Comparison of ENCODE assay signal across 30 mouse cellular contexts in genomic region chr5:53286406-53286805, GRCm38 (mm10).
"Had no signal": no experiment of that assay in that cellular context is flagged by ENCODE, and none has a peak within 500 bp of the region (broad histone marks: within the 10 kb centered on the region; RNA-seq: fewer than 3 reads in every experiment).

No protein-coding gene starts in this region.

- H3K27me3 ChIP-seq: limb, embryonic 12.5 days; limb, embryonic 13.5 days; limb, embryonic 15.5 days; liver, embryonic 12.5 days; liver, embryonic 13.5 days; liver, embryonic 15.5 days; lung, embryonic 15.5 days; midbrain, embryonic 12.5 days; midbrain, embryonic 13.5 days; midbrain, embryonic 15.5 days had no signal

- H3K4me3 ChIP-seq: limb, embryonic 10.5 days; limb, embryonic 12.5 days; limb, embryonic 13.5 days; limb, embryonic 15.5 days; liver, embryonic 12.5 days; liver, embryonic 13.5 days; liver, embryonic 15.5 days; lung, embryonic 15.5 days; megakaryocyte, embryonic 14.5 days; midbrain, embryonic 10.5 days; midbrain, embryonic 12.5 days; midbrain, embryonic 13.5 days; midbrain, embryonic 15.5 days; myocyte had no signal

- ATAC-seq: liver, embryonic 12.5 days; liver, postnatal 0 days; midbrain, embryonic 15.5 days; midbrain, embryonic 16.5 days had no signal

- H3K9ac ChIP-seq: limb, embryonic 12.5 days; limb, embryonic 13.5 days; limb, embryonic 15.5 days; liver, embryonic 12.5 days; liver, embryonic 13.5 days; liver, embryonic 14.5 days; liver, embryonic 15.5 days; liver, postnatal 0 days; lung, embryonic 14.5 days; lung, embryonic 15.5 days; midbrain, embryonic 12.5 days; midbrain, embryonic 13.5 days; midbrain, embryonic 15.5 days had no signal

- DNase-seq: left cerebral cortex, postnatal 4 days; liver; liver, embryonic 13.5 days; liver, postnatal 0 days; lung, adult 18-20 months; lung, adult 2 months; lung, embryonic 14.5 days; lung, postnatal 10 days; lung, postnatal 14 days; lung, postnatal 36 days; lung, postnatal 4 days; midbrain, embryonic 14.5 days had no signal

- H3K9me3 ChIP-seq: limb, embryonic 10.5 days; limb, embryonic 12.5 days; limb, embryonic 13.5 days; limb, embryonic 15.5 days; liver, embryonic 12.5 days; liver, embryonic 13.5 days; liver, embryonic 15.5 days; lung, embryonic 15.5 days; midbrain, embryonic 10.5 days; midbrain, embryonic 12.5 days; midbrain, embryonic 13.5 days; midbrain, embryonic 15.5 days had no signal

- H3K4me2 ChIP-seq: limb, embryonic 12.5 days; limb, embryonic 13.5 days; limb, embryonic 15.5 days; liver, embryonic 11.5 days; liver, embryonic 12.5 days; liver, embryonic 13.5 days; liver, embryonic 15.5 days; lung, embryonic 14.5 days; lung, embryonic 15.5 days; midbrain, embryonic 11.5 days; midbrain, embryonic 12.5 days; midbrain, embryonic 13.5 days; midbrain, embryonic 15.5 days had no signal

- H3K27ac ChIP-seq: limb, embryonic 10.5 days; limb, embryonic 12.5 days; limb, embryonic 13.5 days; limb, embryonic 15.5 days; liver, embryonic 12.5 days; liver, embryonic 13.5 days; liver, embryonic 14.5 days; liver, embryonic 15.5 days; lung, embryonic 15.5 days; macrophage; midbrain, embryonic 10.5 days; midbrain, embryonic 12.5 days; midbrain, embryonic 13.5 days; midbrain, embryonic 15.5 days had no signal

- H3K36me3 ChIP-seq: limb, embryonic 10.5 days; limb, embryonic 12.5 days; limb, embryonic 13.5 days; limb, embryonic 15.5 days; liver, embryonic 12.5 days; liver, embryonic 13.5 days; liver, embryonic 15.5 days; lung, embryonic 15.5 days; midbrain, embryonic 10.5 days; midbrain, embryonic 12.5 days; midbrain, embryonic 13.5 days; midbrain, embryonic 15.5 days had no signal

- H3K4me1 ChIP-seq: limb, embryonic 13.5 days; limb, embryonic 15.5 days; liver, embryonic 12.5 days; liver, embryonic 13.5 days; liver, embryonic 15.5 days; lung, embryonic 15.5 days; midbrain, embryonic 13.5 days had no signal
